Mouse (Mus musculus) heart, adult 2 months (tissue): Measurements from ENCODE around the gene Pigb. TPM values are rescaled to one million over a fixed set of nuclear protein-coding genes. Genes with fewer than 3 reads are reported as not detected.
A peak's percentile ranks its signal among the peaks of the same experiment; 100 is the strongest.

Source experiments
- DNase-seq, 2 experiments: peaks; one replicate each; pipeline ENCODE4 v3.0.0; 2021
- H3K27ac ChIP-seq: fragments of 200-600 bp; 2 replicates; pipeline ENCODE4 v1.8.1; 2022
- H3K27me3 ChIP-seq: fragments of 200-500 bp; 2 replicates; pipeline ENCODE4 v1.6.1; 2012; ENCODE audit warnings: mild to moderate bottlenecking, low read length, inconsistent platforms, mixed read lengths; ENCODE audit not compliant: control insufficient read depth, insufficient read depth
- H3K36me3 ChIP-seq: fragments of 200-500 bp; 2 replicates; pipeline ENCODE4 v1.6.1; 2012; ENCODE audit warnings: low read length, inconsistent platforms; ENCODE audit not compliant: control insufficient read depth, insufficient read depth
- H3K4me1 ChIP-seq: fragments of 200-500 bp; 2 replicates; pipeline ENCODE4 v1.6.1; 2011; ENCODE audit warnings: low read length; ENCODE audit not compliant: control insufficient read depth, insufficient read depth
- H3K4me3 ChIP-seq: fragments of 200-600 bp; 2 replicates; pipeline ENCODE4 v1.8.1; 2022
- H3K79me2 ChIP-seq: fragments of 200-500 bp; replicated peaks from 2 replicates; pipeline ENCODE4 v1.6.1; 2012; ENCODE audit warnings: mild to moderate bottlenecking, inconsistent platforms, low read length, moderate library complexity, mixed read lengths; ENCODE audit not compliant: control insufficient read depth, insufficient read depth
- H3K9ac ChIP-seq: fragments of 200-500 bp; 2 replicates; pipeline ENCODE4 v1.6.1; 2012; ENCODE audit warnings: low read depth, mild to moderate bottlenecking, control low read depth, inconsistent platforms, low read length, mixed read lengths
- CTCF ChIP-seq: fragments of 200-600 bp; IDR thresholded peaks from 2 replicates; pipeline ENCODE4 v1.8.1; 2022; ENCODE audit warnings: antibody characterized with exemption, mild to moderate bottlenecking, moderate library complexity
- EP300 ChIP-seq: fragments of 200-500 bp; IDR thresholded peaks from 2 replicates; pipeline ENCODE4 v1.6.1; 2011; ENCODE audit warnings: low read depth, low read length, control low read depth; ENCODE audit not compliant: insufficient read depth
- POLR2A ChIP-seq: fragments of 200-500 bp; IDR thresholded peaks from 2 replicates; pipeline ENCODE4 v1.6.1; 2011; ENCODE audit warnings: mild to moderate bottlenecking, low read depth, low read length, control low read depth; ENCODE audit not compliant: insufficient read depth
- WGBS: fragments of 180-500 bp; shearing (Covaris S2); methylation state at CpG from one replicate; pipeline ENCODE4 v1.1.7; 2018; 5-methylcytosine and 5-hydroxymethylcytosine counted together
- intact Hi-C: fragments of 180-260 bp; cut with DNase I; formaldehyde crosslinking; loops from one replicate; pipeline ENCODE4 v1.15.1; 2025
- polyA plus RNA-seq: library from polyadenylated mRNA; depleted of rRNA; stranded (reverse); fragments of >200 nt; gene quantifications from 2 replicates; pipeline ENCODE4 v1.2.3, GENCODE M21; 2012
- total RNA-seq, 2 experiments: library from RNA; stranded (reverse); gene quantifications; 2 replicates each; pipeline ENCODE4 v1.2.3; 2021

Pigb gene
- total and polyA plus RNA-seq, 3 experiments = 1.6 to 4.5 (median 2.2) TPM

GRCm38 (mm10) chr9:73068688-73069087 lies 28.5 kb upstream of the Pigb start:
- peak overlapping the region; percentile 18; the same call in 1 of the 2 replicates for H3K27ac ChIP-seq
- TF ChIP-seq CTCF = no peak
- no peak for TF ChIP-seq POLR2A
- TF ChIP-seq EP300 = no peak
- intact Hi-C loops = no loop called here

GRCm38 (mm10) chr9:73068230-73068679 lies 28.1 kb upstream of the Pigb start:
- no peaks in the 10 kb centered on the region for H3K27me3 ChIP-seq
- TF ChIP-seq EP300 (no peak), POLR2A (no peak), CTCF (no peak)
- no peaks in the 10 kb centered on the region for H3K79me2 ChIP-seq
- no peak overlapping the region for H3K4me3 ChIP-seq
- intact Hi-C loops = no loop called here
- WGBS = 34% methylated on average over 6 of the region's 6 CpGs
- H3K36me3 ChIP-seq = no peaks in the 10 kb centered on the region
- H3K9ac ChIP-seq = no peak overlapping the region
- H3K27ac ChIP-seq = peak overlapping the region; percentile 18; the same call in 1 of the 2 replicates
- H3K4me1 ChIP-seq = peaks cover 7% of the 10 kb centered on the region
- peak in 1 of 2 experiments; percentile 40 for DNase-seq

More at GRCm38 (mm10) chr9:73068688-73069087, 28.5 kb upstream of the Pigb start:
- H3K79me2 ChIP-seq = no peaks in the 10 kb centered on the region
- no peak for DNase-seq
- H3K36me3 ChIP-seq = no peaks in the 10 kb centered on the region
- H3K9ac ChIP-seq = no peak overlapping the region
- no peaks in the 10 kb centered on the region for H3K27me3 ChIP-seq
- no peak overlapping the region for H3K4me3 ChIP-seq
- WGBS = 46% methylated on average over 6 of the region's 6 CpGs
- peaks cover 7% of the 10 kb centered on the region for H3K4me1 ChIP-seq

- Histone ChIP-seq H3K4me3 (no peak overlapping the region), H3K9ac (0 out of 2 replicates have a peak overlapping the region, but pooled peaks have one; percentile 35), H3K4me1 (peaks cover 7% of the 10 kb centered on the region), H3K27me3 (no peaks in the 10 kb centered on the region), H3K36me3 (no peaks in the 10 kb centered on the region), H3K27ac (no peak overlapping the region), H3K79me2 (no peaks in the 10 kb centered on the region)
- intact Hi-C loops = loop anchor here (2.0 kb wide), 1 partner anchor 22 kb away; the partner anchor contains the start of gene Rab27a
- 44% methylated on average over 10 of the region's 10 CpGs for WGBS
- TF ChIP-seq CTCF (no peak), POLR2A (no peak), EP300 (no peak)
- no peak for DNase-seq
Observed at GRCm38 (mm10) chr9:73067086-73067485, 26.9 kb upstream of the Pigb start.

GRCm38 (mm10) chr9:73063621-73064290 lies 23.6 kb upstream of the Pigb start:
- Histone ChIP-seq H3K9ac (no peak overlapping the region), H3K27ac (no peak overlapping the region), H3K27me3 (no peaks in the 10 kb centered on the region), H3K36me3 (no peaks in the 10 kb centered on the region), H3K4me1 (peaks cover 3% of the 10 kb centered on the region), H3K4me3 (no peak overlapping the region), H3K79me2 (no peaks in the 10 kb centered on the region)
- intact Hi-C loops = no loop called here
- TF ChIP-seq POLR2A (no peak), EP300 (no peak), CTCF (no peak)
- WGBS = 50% methylated on average over 15 of the region's 15 CpGs
- no peak for DNase-seq

- Histone ChIP-seq H3K27me3 (no peaks in the 10 kb centered on the region), H3K79me2 (no peaks in the 10 kb centered on the region), H3K36me3 (no peaks in the 10 kb centered on the region), H3K27ac (no peak overlapping the region), H3K4me1 (peaks cover 7% of the 10 kb centered on the region), H3K4me3 (no peak overlapping the region), H3K9ac (no peak overlapping the region)
- 84% methylated on average over 4 of the region's 4 CpGs for WGBS
- no peak for DNase-seq
- no peak for TF ChIP-seq CTCF
- TF ChIP-seq EP300 = no peak
- no peak for TF ChIP-seq POLR2A
- intact Hi-C loops = no loop called here
Observed at GRCm38 (mm10) chr9:73059224-73059623, 19.0 kb upstream of the Pigb start.

GRCm38 (mm10) chr9:73055441-73055911 lies 15.3 kb upstream of the Pigb start:
- WGBS = 43% methylated on average over 10 of the region's 10 CpGs
- H3K27ac ChIP-seq = peak overlapping the region; percentile 41
- no peaks in the 10 kb centered on the region for H3K27me3 ChIP-seq
- intact Hi-C loops = no loop called here
- DNase-seq = peak in 1 of 2 experiments; percentile 29
- no peaks in the 10 kb centered on the region for H3K79me2 ChIP-seq
- TF ChIP-seq CTCF (no peak), POLR2A (no peak), EP300 (peak; percentile 85)
- H3K9ac ChIP-seq = peak overlapping the region; percentile 37; the same call in 1 of the 2 replicates
- H3K36me3 ChIP-seq = no peaks in the 10 kb centered on the region
- H3K4me3 ChIP-seq = no peak overlapping the region
- H3K4me1 ChIP-seq = peaks cover 7% of the 10 kb centered on the region
